Mouse (Mus musculus) kidney, postnatal 0 days (tissue): ENCODE measurements around the gene Cxcl3. TPM values are rescaled to one million over a fixed set of nuclear protein-coding genes. Genes with fewer than 3 reads are reported as not detected.
A peak's percentile ranks its signal among the peaks of the same experiment; 100 is the strongest.

Source experiments
- ATAC-seq: fragments of 200-750 bp; cut with Nextera tagmentation; replicated peaks from 2 replicates; pipeline ENCODE4 v1.8.0; 2017; ENCODE audit warnings: low read depth, moderate number of reproducible peaks, moderate TSS enrichment, moderate library complexity; ENCODE audit not compliant: low FRiP score
- DNase-seq: peaks from one replicate; pipeline ENCODE4 v3.0.0-alpha.2; 2016; ENCODE audit warnings: low spot score
- H3K27ac ChIP-seq: fragments of 300-500 bp; sonication (generic); 2 replicates; pipeline ENCODE4 v1.5.1; 2014; ENCODE audit warnings: mild to moderate bottlenecking
- H3K27me3 ChIP-seq: fragments of 300-500 bp; sonication (generic); 2 replicates; pipeline ENCODE4 v1.6.1; 2014; ENCODE audit warnings: low read length, mixed read lengths; ENCODE audit not compliant: insufficient read depth
- H3K36me3 ChIP-seq: fragments of 300-500 bp; sonication (generic); 2 replicates; pipeline ENCODE4 v1.6.1; 2014; ENCODE audit warnings: low read length, mixed read lengths; ENCODE audit not compliant: insufficient read depth
- H3K4me1 ChIP-seq: fragments of 300-500 bp; sonication (generic); replicated peaks from 2 replicates; pipeline ENCODE4 v1.6.1; 2014; ENCODE audit warnings: antibody characterized with exemption, low read length, mixed read lengths; ENCODE audit not compliant: insufficient read depth
- H3K4me2 ChIP-seq: fragments of 300-500 bp; sonication (generic); 2 replicates; pipeline ENCODE4 v1.6.1; 2014; ENCODE audit warnings: mild to moderate bottlenecking, low read length, moderate library complexity, mixed read lengths
- H3K4me3 ChIP-seq: fragments of 300-500 bp; sonication (generic); replicated peaks from 2 replicates; pipeline ENCODE4 v1.5.1; 2014; ENCODE audit warnings: low read depth, low read length
- H3K9ac ChIP-seq: fragments of 300-500 bp; sonication (generic); 2 replicates; pipeline ENCODE4 v1.6.1; 2014; ENCODE audit warnings: low read depth, low read length
- H3K9me3 ChIP-seq: fragments of 300-500 bp; sonication (generic); replicated peaks from 2 replicates; pipeline ENCODE4 v1.6.1; 2016; ENCODE audit warnings: low read length, inconsistent platforms, mixed read lengths
- CTCF ChIP-seq: IDR thresholded peaks from 2 replicates; pipeline ENCODE4 v1.5.1; 2016; ENCODE audit warnings: antibody characterized with exemption, low read depth, mild to moderate bottlenecking, moderate library complexity
- WGBS: fragments of 180-500 bp; shearing (Covaris S2); extraction: QIAGEN DNeasy Blood & Tissue Kit; methylation state at CpG from one replicate; pipeline ENCODE4 v1.1.7; 2014; 5-methylcytosine and 5-hydroxymethylcytosine counted together
- microRNA-seq: library from miRNA; unstranded; fragments of <30 nt; microRNA quantifications from one replicate; pipeline ENCODE4, GENCODE M21; 2016
- polyA plus RNA-seq: library from polyadenylated mRNA; unstranded; fragments of >200 nt; fragmentation: Nextera tagmentation; extraction: Ambion mirVana; gene quantifications from 2 replicates; pipeline ENCODE4 v1.2.1, GENCODE M21; 2015

Gene Cxcl3
- polyA plus RNA-seq, 1 experiment from 2014 or later, result 0.12 TPM

DNA sequence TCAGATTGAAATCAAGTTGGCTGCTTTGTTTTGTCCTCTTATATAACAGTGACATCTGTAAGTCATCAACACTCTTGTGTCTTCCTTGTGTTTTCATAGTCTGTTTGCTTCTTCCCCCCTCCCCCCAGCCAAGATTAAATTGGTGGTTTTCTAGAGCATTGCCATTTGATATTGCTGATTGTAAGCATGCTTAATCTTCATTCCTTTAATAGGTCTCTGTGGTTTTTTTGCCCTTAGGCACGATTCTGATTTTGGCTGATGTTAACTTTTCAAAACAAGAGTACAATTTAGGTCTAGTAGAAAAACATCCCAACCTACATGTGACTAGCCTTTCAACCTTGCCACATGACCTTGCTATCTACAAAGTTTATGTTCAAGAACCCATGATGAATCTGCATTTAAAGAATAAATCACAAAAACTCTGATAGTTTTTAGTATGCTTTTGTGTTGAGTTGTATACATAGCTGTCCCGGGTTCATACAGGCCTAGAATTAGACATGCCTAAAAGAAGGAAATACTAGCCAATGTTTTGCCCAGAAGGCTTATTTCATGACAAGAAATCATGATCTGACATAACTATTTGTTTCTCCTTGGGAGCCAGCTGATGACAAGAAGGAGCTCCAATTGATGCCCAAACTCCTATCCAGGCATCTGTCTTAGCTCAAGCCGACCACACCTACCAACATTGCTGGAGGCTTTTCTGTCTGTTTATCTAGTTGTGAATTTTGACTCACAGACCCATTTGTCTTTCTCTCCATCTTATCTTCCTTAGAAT is 21.5 kb downstream of the Cxcl3 start:
- H3K36me3 ChIP-seq, result no peaks in the 10 kb centered on the region
- H3K27ac ChIP-seq, result no peak overlapping the region
- no peak for TF ChIP-seq CTCF
- no peaks in the 10 kb centered on the region for H3K4me1 ChIP-seq
- H3K4me2 ChIP-seq, result no peak overlapping the region
- H3K9me3 ChIP-seq, result no peaks in the 10 kb centered on the region
- WGBS, result 70% methylated on average over 3 of the region's 3 CpGs
- no peak overlapping the region for H3K4me3 ChIP-seq
- no peak overlapping the region for H3K9ac ChIP-seq
- DNase-seq (no peak), ATAC-seq (no peak)
- H3K27me3 ChIP-seq, result no peaks in the 10 kb centered on the region

GRCm38 (mm10) chr5:90819756-90820155 is 33.9 kb downstream of the Cxcl3 start:
- Histone ChIP-seq H3K36me3 (no peaks in the 10 kb centered on the region), H3K4me3 (no peak overlapping the region), H3K9me3 (no peaks in the 10 kb centered on the region), H3K27me3 (no peaks in the 10 kb centered on the region), H3K4me2 (no peak overlapping the region), H3K27ac (no peak overlapping the region), H3K4me1 (no peaks in the 10 kb centered on the region), H3K9ac (no peak overlapping the region)
- no peak for ATAC-seq
- TF ChIP-seq CTCF, result no peak
- DNase-seq, result no peak

DNA sequence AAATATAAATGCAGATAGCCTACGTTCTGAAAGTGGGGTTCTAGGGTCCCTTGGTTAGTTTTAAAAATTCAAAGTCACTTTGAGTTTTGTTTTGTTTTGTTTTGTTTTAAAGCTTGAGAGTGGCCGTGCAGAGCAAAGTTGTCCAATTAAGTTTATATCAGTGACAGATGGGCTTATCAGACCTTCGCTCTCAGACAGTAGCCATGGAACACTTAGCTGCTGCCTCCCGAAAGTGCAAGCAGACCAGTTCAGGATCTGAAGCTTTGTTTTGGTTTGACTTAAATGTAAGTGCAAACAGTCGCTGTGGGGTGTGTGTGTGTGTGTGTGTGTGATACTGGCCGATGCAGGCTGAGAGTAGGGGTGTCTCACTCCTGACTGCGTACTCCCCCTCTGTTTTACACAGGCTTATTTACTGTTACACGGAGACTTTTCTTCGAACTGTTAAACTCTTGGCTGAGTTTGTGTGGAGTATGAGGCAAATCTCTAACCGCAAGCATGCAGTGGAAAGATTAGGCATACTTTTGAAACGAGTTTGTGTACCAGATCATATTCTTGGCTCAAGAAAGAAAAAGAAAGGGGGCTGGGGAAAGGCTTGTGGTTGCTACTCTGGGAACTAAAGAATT is 46.4 kb downstream of the Cxcl3 start:
- Histone ChIP-seq H3K9me3 (no peaks in the 10 kb centered on the region), H3K4me2 (peak overlapping the region; percentile 8; the same call in 1 of the 2 replicates), H3K27ac (no peak overlapping the region), H3K27me3 (no peaks in the 10 kb centered on the region), H3K36me3 (no peaks in the 10 kb centered on the region), H3K9ac (no peak overlapping the region), H3K4me3 (no peak overlapping the region), H3K4me1 (no peaks in the 10 kb centered on the region)
- DNase-seq (peak; percentile 84), ATAC-seq (no peak; the same call in 1 of the 2 replicates)
- WGBS, result 52% methylated on average over 11 of the region's 11 CpGs
- TF ChIP-seq CTCF, result no peak

DNA sequence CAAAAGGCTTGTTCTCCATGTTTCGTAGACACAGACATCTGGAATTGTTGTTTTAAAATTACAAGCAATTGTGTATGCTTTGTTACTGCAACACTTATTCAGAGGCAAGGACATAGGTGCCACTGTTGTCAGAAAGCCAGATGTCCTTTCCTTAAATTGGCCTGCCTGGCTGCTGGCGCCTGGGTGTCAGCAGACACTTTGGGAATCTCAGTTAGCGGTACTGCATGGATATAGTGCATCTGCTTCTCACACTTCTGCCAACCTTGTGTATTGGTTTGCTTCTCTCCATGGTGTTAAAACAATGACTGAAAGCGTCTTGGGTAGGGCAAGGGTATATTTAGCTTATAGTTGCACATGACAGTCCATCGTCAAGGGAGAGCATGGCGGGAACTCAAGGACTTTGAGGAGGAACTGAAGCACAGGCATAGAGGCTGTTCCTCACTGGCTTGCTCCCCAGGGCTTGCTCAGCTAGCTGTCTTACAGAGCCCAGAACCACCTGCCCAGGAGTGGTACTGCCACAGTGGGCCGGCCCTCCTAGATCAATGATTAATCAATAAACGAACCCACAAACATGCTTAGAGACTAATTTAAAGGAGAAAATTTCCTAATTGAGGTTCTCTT is 47.0 kb downstream of the Cxcl3 start:
- no peak overlapping the region for H3K27ac ChIP-seq
- WGBS, result 83% methylated on average over 8 of the region's 8 CpGs

GRCm38 (mm10) chr5:90834436-90834835 is 48.5 kb downstream of the Cxcl3 start:
- no peak for TF ChIP-seq CTCF
- Histone ChIP-seq H3K9me3 (no peaks in the 10 kb centered on the region), H3K27me3 (no peaks in the 10 kb centered on the region)

More for the DNA sequence above, 47.0 kb downstream of the Cxcl3 start:
- Histone ChIP-seq H3K27me3 (no peaks in the 10 kb centered on the region), H3K4me1 (no peaks in the 10 kb centered on the region), H3K9me3 (no peaks in the 10 kb centered on the region), H3K36me3 (no peaks in the 10 kb centered on the region), H3K9ac (no peak overlapping the region), H3K4me3 (no peak overlapping the region), H3K4me2 (no peak overlapping the region)
- DNase-seq (no peak), ATAC-seq (no peak)
- no peak for TF ChIP-seq CTCF

DNA sequence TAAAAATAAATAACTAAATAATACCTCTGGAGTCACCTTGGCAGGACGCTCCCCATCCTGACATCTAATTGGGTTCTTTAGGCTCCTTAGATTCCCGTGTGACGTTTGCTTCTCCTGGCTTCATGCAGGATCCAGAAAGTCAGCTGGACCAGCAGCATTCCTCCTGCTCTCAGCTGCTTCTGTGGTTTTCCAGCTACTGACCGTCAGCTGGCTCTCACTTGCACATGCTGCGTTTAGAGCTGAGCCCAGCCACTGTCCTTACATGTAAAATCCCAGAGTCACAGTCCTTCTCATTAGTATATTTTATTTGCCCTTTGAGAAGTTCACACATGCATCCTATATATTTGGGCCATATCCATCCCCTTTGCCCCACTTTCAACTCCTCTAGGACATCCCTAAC is 52.7 kb downstream of the Cxcl3 start:
- TF ChIP-seq CTCF, result no peak
- Histone ChIP-seq H3K4me1 (no peaks in the 10 kb centered on the region), H3K36me3 (no peaks in the 10 kb centered on the region), H3K27me3 (no peaks in the 10 kb centered on the region), H3K9me3 (no peaks in the 10 kb centered on the region), H3K27ac (no peak overlapping the region), H3K9ac (no peak overlapping the region), H3K4me3 (no peak overlapping the region), H3K4me2 (no peak overlapping the region)
- ATAC-seq, result no peak
- 71% methylated on average over 5 of the region's 5 CpGs for WGBS
- no peak for DNase-seq

More at GRCm38 (mm10) chr5:90834436-90834835, 48.5 kb downstream of the Cxcl3 start:
- no peak overlapping the region for H3K9ac ChIP-seq
- no peak overlapping the region for H3K27ac ChIP-seq
- H3K4me2 ChIP-seq, result no peak overlapping the region
- no peaks in the 10 kb centered on the region for H3K4me1 ChIP-seq
- no peak for ATAC-seq
- DNase-seq, result no peak
- H3K4me3 ChIP-seq, result no peak overlapping the region
- H3K36me3 ChIP-seq, result no peaks in the 10 kb centered on the region
- 86% methylated on average over 4 of the region's 4 CpGs for WGBS

Small RNA genes lying within 50 kb of the gene (microRNA-seq; reads per million reads assigned to microRNA genes)
- gene Gm24322, result not detected

Other genes with a start within 250 kb of the Cxcl3 start
- 0.29 and 0.34 TPM in 2 replicates for gene 5830473C10Rik, start 225.0 kb upstream of the Cxcl3 start, polyA plus RNA-seq
- 27.8 and 31.6 TPM in 2 replicates for gene Rassf6, start 145.4 kb upstream of the Cxcl3 start, polyA plus RNA-seq
- gene Cxcl5, start 26.7 kb upstream of the Cxcl3 start, polyA plus RNA-seq, result 0.07 TPM in 1 of 2 replicates, not detected in the other
- gene Ppbp, start 17.6 kb upstream of the Cxcl3 start, polyA plus RNA-seq, result 1.3 and 1.4 TPM in 2 replicates
- gene Pf4, start 13.7 kb upstream of the Cxcl3 start, polyA plus RNA-seq, result 69.2 and 71.7 TPM in 2 replicates
- 0.07 TPM in 1 of 2 replicates, not detected in the other for gene Cxcl15, start 8.4 kb downstream of the Cxcl3 start, polyA plus RNA-seq
- gene Cxcl1, start 105.1 kb downstream of the Cxcl3 start, polyA plus RNA-seq, result 1.0 and 1.3 TPM in 2 replicates
- gene Cxcl2, start 117.8 kb downstream of the Cxcl3 start, polyA plus RNA-seq, result 0.17 TPM in 1 of 2 replicates, not detected in the other
- gene Mthfd2l, start 145.0 kb downstream of the Cxcl3 start, polyA plus RNA-seq, result 74.1 and 90.5 TPM in 2 replicates
- 0.10 and 0.11 TPM in 2 replicates for gene Epgn, start 241.4 kb downstream of the Cxcl3 start, polyA plus RNA-seq